Mouse (Mus musculus) cerebellum, postnatal 25 days (tissue): Measurements from ENCODE around the gene Lpcat3.

Experiments used
- DNase-seq, 2 experiments: peaks; one replicate each; pipeline ENCODE4 v3.0.0; 2021; ENCODE audit warnings: mixed read lengths in 2 of 2

Lpcat3 gene

GRCm38 (mm10) chr6:124739231-124739796, 76.5 kb downstream of the Lpcat3 start:
- no peak for DNase-seq

GRCm38 (mm10) chr6:124740211-124740887, 77.5 kb downstream of the Lpcat3 start:
- DNase-seq, result peak in 1 of 2 experiments; percentile 66

- peak; percentile 88 to 89 for DNase-seq
These were observed 78.3 kb downstream of the Lpcat3 start, which contains the start of gene Grcc10 for GRCm38 (mm10) chr6:124740888-124741761. TSS of gene Grcc10 (minus strand) at chr6:124741374.

- DNase-seq, result no peak
These were observed 79.0 kb downstream of the Lpcat3 start for GRCm38 (mm10) chr6:124741842-124742241.

GRCm38 (mm10) chr6:124742839-124743514, 80.2 kb downstream of the Lpcat3 start:
- peak; percentile 20 to 51 for DNase-seq

GRCm38 (mm10) chr6:124743647-124744046, 80.8 kb downstream of the Lpcat3 start:
- DNase-seq, result peak in 1 of 2 experiments; percentile 28

GRCm38 (mm10) chr6:124744755-124745321, 82.0 kb downstream of the Lpcat3 start:
- DNase-seq, result peak; percentile 73 to 74

GRCm38 (mm10) chr6:124745490-124746295, 82.9 kb downstream of the Lpcat3 start:
- peak; percentile 97 for DNase-seq

GRCm38 (mm10) chr6:124746296-124746605, 83.4 kb downstream of the Lpcat3 start:
- no peak for DNase-seq

- DNase-seq, result peak; percentile 30 to 39
These were observed 84.1 kb downstream of the Lpcat3 start for GRCm38 (mm10) chr6:124746654-124747632.

GRCm38 (mm10) chr6:124750405-124750804, 87.6 kb downstream of the Lpcat3 start:
- no peak for DNase-seq

- DNase-seq, result no peak
These were observed 91.0 kb downstream of the Lpcat3 start for GRCm38 (mm10) chr6:124753861-124754260.
